Mouse (Mus musculus): Measurements from ENCODE around the gene Prune2. TPM values are rescaled to one million over a fixed set of nuclear protein-coding genes. Genes with fewer than 3 reads are reported as not detected.

Gene Prune2
- 10 to 100 TPM; 74.6 to 75.0 TPM for total RNA-seq (2021)

DNA sequence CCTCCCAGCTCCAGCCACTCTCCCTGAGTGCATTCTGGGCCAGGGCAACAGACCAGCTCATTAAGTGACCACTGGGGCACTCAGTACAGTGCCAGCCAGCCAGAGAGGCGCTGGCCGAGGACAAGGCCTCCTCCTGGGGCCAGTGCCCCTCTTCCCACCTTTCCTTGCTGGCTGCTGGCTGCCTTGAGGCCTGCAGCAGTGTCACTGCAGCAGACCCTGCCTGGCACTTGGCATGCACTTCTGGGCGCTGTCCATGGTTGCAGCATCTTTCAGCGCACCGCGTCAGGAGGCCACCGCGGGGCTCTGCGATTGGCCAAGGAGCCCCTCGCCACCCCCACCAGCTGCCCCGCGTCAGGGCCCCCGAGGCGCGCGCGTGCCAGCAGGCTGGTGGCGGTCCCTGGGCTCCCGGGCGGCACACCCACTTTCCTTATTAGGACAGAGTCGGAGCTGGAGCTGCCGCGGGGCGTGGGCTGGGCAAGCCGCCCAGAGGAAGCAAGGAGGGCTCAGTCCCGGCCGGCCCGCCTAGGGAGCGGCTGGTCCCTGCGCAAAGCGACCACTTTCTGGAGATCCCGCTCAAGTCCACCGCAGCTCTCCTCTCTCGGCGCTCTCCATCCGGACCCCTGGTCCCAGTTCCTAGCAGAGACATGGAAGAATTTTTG lies at the start of gene Prune2:
Gene Prune2, plus strand, starts transcription at position 506 of the 659 bp plus-strand sequence.
- intact Hi-C loops (cut with DNase I) = no loop called here

GRCm38 (mm10) chr19:16911507-16911906 lies 44.4 kb upstream of the Prune2 start:
- intact Hi-C loops (cut with DNase I) = no loop called here
- no peak for DNase-seq (ENCODE audit: low spot score in 2 of 2)

More for the DNA sequence above, at the start of gene Prune2:
- DNase-seq (ENCODE audit: low spot score in 2 of 2) = peak; percentile 19 to 28

GRCm38 (mm10) chr19:16924516-16924915 lies 31.4 kb upstream of the Prune2 start:
- intact Hi-C loops (cut with DNase I) = no loop called here
- DNase-seq (ENCODE audit: low spot score in 2 of 2) = no peak

GRCm38 (mm10) chr19:16934664-16935063 lies 21.3 kb upstream of the Prune2 start:
- no peak for DNase-seq (ENCODE audit: low spot score in 2 of 2)
- intact Hi-C loops (cut with DNase I) = no loop called here

DNA sequence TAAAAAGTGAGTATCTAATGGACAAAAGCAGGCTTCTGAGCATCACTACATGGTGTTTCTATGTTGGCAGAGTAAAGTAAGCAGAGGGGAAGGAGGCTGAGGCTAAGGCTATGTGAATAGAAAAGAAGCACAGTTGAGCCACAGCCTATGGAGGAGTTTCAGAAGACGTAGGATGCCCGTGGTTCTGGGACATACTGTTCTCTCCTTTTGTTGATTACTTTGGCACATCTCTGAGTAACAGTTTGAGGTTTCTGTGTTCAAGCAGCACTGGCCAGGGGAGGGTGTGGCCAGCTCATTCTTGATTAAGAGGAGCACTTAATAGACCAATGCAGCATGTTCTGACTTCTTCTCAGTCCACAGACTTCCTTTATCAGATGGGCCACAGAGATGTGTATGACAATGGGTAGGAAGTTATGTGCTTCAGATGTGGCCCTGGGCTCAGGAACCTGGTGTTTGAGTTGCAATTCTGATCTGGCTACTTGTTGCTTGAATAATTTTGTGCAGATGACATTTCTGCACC lies 7.1 kb upstream of the Prune2 start:
- intact Hi-C loops (cut with DNase I) = no loop called here
- no peak for DNase-seq (ENCODE audit: low spot score in 2 of 2)

- intact Hi-C loops (cut with DNase I) = no loop called here
- DNase-seq (ENCODE audit: low spot score in 2 of 2) = no peak
These were observed 6.6 kb upstream of the Prune2 start for GRCm38 (mm10) chr19:16949341-16949740.

GRCm38 (mm10) chr19:16950051-16950450 lies 5.9 kb upstream of the Prune2 start:
- DNase-seq (ENCODE audit: low spot score in 2 of 2) = no peak
- intact Hi-C loops (cut with DNase I) = no loop called here

DNA sequence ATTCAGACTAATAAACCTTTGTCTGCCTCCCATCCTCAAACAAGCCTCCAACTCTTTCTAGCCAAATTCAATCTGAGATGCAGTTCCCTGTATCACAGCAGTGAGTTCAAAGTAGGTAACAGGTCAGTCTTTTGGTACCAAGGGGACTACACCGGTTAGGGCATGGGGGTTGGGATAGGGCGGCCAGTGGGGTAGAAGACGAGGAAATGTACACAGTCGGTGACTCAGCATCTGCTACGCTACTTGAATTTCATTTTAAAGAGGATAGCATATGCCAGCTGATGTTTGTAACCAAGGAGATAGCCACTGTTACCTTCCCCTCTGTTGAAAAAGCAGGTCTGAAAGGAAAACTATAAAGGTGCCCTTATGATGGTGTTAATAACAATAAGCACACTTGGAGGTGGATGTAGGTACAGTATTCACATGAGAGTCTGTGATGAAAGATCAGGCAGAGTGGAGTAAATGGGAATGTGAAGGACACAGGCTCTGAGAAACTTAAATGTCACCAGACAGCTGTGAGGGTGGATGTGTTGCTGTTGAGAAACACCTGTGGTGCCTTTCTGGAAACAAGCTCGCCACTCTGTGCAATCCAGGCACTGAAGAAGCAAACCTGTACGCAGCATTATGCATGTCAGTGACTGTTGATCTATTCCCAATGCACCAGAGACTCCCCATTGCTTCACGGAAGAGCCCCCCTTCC lies 5.1 kb upstream of the Prune2 start:
- no peak for DNase-seq (ENCODE audit: low spot score in 2 of 2)
- intact Hi-C loops (cut with DNase I) = no loop called here

- DNase-seq (ENCODE audit: low spot score in 2 of 2) = no peak
- intact Hi-C loops (cut with DNase I) = no loop called here
These were observed 1.2 kb upstream of the Prune2 start for GRCm38 (mm10) chr19:16954736-16955135.

- DNase-seq (ENCODE audit: low spot score in 2 of 2) = no peak
- intact Hi-C loops (cut with DNase I) = no loop called here
These were observed 696 bp upstream of the Prune2 start for GRCm38 (mm10) chr19:16955231-16955612.

DNA sequence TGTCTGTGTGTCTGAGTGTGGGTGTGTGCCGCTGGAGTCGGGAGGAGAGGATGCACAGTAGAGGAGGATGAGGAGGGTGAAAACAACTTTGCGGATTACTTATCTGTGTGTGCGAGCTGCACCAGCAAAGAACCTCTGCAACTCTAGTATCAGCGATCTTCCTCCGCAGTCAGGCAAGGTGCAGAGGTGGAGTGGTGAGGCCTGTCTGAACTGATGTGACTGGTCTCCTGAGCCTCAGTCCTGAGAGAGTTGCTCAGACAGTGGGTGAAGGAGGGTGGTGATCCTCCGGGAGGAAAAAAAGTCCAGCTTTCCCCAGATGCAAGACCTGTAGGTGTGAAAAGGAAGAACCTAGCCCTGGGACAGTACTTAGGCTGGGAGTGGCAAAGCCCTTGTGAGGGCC lies 401 bp downstream of the Prune2 start:
- intact Hi-C loops (cut with DNase I) = no loop called here
- DNase-seq (ENCODE audit: low spot score in 2 of 2) = no peak

DNA sequence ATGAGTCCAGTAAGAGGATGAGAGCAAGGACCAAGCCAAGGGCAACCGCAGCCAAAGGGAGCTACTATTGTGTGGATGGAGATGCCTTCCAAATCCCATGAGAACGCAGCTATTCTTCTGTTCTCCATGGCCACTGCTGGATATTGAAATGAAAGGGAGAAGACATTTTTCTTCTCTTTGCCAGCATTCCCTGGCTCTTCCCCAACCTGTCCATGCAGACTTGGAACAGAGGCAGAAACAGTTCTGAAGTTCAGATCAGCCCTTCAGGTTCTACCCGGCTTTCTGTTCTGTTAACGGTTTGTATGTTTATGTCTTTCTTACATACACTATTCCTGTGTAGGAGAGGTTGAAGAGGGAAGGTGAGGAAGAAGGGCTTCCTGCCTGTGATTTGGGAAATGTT lies 3.1 kb downstream of the Prune2 start:
- intact Hi-C loops (cut with DNase I) = no loop called here
- no peak for DNase-seq (ENCODE audit: low spot score in 2 of 2)

- intact Hi-C loops (cut with DNase I) = no loop called here
- no peak for DNase-seq (ENCODE audit: low spot score in 2 of 2)
These were observed 3.6 kb downstream of the Prune2 start for GRCm38 (mm10) chr19:16959551-16959950.

- intact Hi-C loops (cut with DNase I) = no loop called here
- DNase-seq (ENCODE audit: low spot score in 2 of 2) = no peak
These were observed 5.1 kb downstream of the Prune2 start for GRCm38 (mm10) chr19:16961036-16961435.

GRCm38 (mm10) chr19:16963178-16963577 lies 7.3 kb downstream of the Prune2 start:
- no peak for DNase-seq (ENCODE audit: low spot score in 2 of 2)
- intact Hi-C loops (cut with DNase I) = no loop called here

DNA sequence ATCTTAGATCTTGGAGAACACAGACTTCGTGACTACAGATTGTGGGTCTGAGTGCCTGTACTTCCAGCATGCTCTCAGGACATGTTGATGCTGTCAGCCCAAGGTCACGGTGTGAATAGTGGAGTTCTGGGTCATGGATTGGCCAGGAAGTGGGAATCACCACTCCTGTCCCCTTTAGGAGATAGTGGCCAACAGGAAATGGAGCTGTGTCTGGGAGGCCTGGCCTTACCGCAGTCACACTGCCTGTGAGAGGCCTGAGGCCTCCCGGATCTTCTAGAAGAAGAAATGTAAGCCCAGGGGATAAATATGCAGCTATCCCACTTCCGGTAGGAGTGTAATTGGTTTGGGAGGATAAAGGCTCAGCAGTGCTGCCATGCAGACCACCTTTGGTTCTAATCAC lies 12.8 kb downstream of the Prune2 start:
- no peak for DNase-seq (ENCODE audit: low spot score in 2 of 2)
- intact Hi-C loops (cut with DNase I) = no loop called here

DNA sequence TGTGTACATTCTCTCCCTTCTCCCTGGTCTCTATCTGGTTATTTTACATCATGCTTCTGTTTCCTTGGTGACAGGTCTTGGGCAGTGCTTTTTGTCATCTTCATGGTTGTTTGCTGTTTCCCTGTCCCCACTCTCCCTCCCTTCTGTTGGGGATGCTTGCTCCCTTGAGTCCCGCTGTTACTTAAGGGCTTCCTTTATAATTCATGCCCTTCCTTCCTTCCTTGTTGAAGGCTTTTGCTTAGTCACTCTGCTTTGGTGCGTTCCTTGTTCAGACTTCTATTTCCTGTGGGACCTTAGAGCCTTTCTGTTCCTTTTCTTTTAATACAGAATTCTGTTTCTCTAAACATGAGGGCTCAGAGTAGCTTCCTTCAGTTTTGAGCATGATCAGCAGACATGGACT lies 14.7 kb downstream of the Prune2 start:
- intact Hi-C loops (cut with DNase I) = no loop called here
- no peak for DNase-seq (ENCODE audit: low spot score in 2 of 2)

DNA sequence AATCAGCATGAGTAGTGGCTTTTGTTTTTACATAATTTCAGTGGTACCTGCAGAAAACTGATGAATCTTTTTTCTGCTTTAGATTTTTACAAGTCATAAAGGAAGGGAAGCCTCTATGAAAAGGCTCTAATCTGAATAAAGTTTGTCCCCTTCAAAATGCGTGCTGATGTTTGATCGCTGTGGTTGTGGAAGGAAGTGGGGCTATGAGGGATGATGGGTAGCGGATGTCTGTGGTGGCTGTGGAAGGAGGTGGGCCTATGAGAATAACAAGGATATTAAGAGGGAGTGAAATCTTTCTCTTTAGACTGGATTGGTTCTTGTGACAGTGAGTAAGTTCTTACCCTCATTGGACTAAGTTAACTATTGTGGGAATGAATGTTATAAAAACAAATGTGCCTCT lies 23.0 kb downstream of the Prune2 start:
- intact Hi-C loops (cut with DNase I) = no loop called here
- DNase-seq (ENCODE audit: low spot score in 2 of 2) = no peak

DNA sequence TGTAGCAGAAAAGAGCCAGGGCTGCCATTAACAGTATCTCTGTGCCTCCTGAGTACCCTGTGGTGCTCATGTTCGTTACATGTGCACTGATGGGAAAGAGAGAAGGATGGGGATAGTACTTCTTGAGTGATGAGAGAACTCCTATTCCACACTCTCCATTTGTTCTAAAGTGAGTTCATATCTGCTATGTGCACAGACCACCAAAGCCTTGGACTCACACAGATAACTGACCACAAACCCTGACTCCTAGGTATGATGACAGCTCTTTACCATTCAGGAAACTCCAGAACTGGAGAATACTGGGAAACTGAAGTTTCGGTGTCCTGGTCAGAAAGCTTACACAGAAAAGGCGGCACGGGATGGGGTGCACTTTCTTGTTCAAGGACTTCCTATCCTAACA lies 25.8 kb downstream of the Prune2 start:
- intact Hi-C loops (cut with DNase I) = no loop called here
- DNase-seq (ENCODE audit: low spot score in 2 of 2) = no peak

- intact Hi-C loops (cut with DNase I) = no loop called here
These were observed 29.0 kb downstream of the Prune2 start for GRCm38 (mm10) chr19:16984897-16985296.

DNA sequence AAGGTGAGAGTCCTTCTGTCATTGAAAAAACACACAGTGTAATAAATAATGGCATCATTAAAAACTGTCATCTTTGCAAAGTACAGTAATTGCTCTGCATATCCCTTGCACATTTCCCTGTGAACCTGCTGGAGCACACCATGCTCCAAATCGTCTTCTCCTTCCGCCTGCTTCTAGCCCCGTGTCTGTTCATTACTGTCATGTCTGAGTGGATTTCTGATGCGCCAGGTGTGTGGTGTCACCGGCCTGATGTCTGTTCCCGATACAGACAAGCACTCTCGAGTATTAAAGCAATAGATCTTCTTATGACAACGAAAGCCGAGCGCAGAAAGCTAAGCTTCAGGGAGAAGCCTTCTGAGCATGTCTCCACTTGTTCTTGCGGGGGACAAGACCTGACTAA lies 32.1 kb downstream of the Prune2 start:
- intact Hi-C loops (cut with DNase I) = no loop called here
- DNase-seq (ENCODE audit: low spot score in 2 of 2) = no peak

More at GRCm38 (mm10) chr19:16984897-16985296, 29.0 kb downstream of the Prune2 start:
- DNase-seq (ENCODE audit: low spot score in 2 of 2) = peak in 1 of 2 experiments; percentile 8
